Mouse (Mus musculus): Measurements from ENCODE around the gene Fam126a. TPM values are rescaled to one million over a fixed set of nuclear protein-coding genes. Genes with fewer than 3 reads are reported as not detected.
"Not testable (repeated sequence)": the region's sequence is repeated elsewhere in the genome, so short reads cannot be mapped to it uniquely, and the experiment has no call there.

Fam126a gene
- polyA plus RNA-seq, 1 experiment from 2014 or later: 31.2 TPM

DNA sequence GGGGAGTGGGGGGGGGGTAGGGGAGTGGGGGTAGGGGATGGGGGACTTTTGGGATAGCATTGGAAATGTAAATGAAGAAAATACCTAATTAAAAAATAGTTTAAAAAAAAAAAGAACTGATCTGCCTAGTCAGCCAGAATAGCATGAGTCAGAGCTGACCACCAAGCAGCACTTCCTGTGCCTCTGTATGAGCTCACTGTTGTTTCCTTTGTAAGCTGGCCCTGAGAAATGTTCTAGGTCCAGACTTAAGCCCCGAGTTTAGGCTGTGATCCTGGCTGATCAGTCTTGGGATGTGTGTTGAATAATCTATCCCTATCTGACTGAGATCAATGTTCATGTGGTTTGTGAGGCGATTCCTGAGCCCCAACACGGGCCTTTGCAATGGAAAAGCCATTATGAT, 143.4 kb downstream of the Fam126a start:
- H3K4me3 ChIP-seq: no peak overlapping the region
- H3K36me3 ChIP-seq: no peaks in the 10 kb centered on the region
- no peaks in the 10 kb centered on the region for H3K9me3 ChIP-seq
- no peak overlapping the region for H3K9ac ChIP-seq
- no peaks in the 10 kb centered on the region for H3K27me3 ChIP-seq
- no peak for ATAC-seq (ENCODE audit: insufficient number of reproducible peaks, low FRiP score, low TSS enrichment, low read depth)
- H3K4me2 ChIP-seq: no peak overlapping the region
- 65% methylated on average over 3 of the region's 3 CpGs for WGBS
- H3K4me1 ChIP-seq: no peaks in the 10 kb centered on the region
- H3K27ac ChIP-seq: no peak overlapping the region

DNA sequence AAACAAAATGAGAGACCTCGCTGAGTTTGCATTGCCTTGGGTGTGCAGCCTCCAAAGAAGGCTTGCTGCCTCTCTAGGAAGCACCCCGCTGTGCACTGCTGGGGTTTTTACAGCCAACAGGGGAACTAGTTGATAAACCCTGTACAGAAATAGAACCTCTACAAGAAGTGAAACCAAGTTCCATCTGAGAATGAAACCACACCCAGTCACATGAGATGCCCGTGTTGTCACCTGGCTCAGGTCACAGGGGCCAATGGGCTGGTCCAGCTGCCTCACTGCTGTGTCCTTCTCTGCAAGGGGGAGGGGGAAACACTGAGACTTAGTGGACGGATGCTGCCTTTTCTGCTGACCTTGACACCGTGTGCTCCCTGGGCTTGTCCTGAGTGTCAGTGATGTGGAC, 156.0 kb downstream of the Fam126a start:
- WGBS: 58% methylated on average over 5 of the region's 5 CpGs
- Histone ChIP-seq H3K4me1 (no peaks in the 10 kb centered on the region), H3K36me3 (no peaks in the 10 kb centered on the region), H3K4me2 (no peak overlapping the region), H3K27me3 (no peaks in the 10 kb centered on the region), H3K27ac (no peak overlapping the region), H3K9me3 (no peaks in the 10 kb centered on the region), H3K9ac (no peak overlapping the region), H3K4me3 (no peak overlapping the region)
- no peak for ATAC-seq (ENCODE audit: insufficient number of reproducible peaks, low FRiP score, low TSS enrichment, low read depth)

DNA sequence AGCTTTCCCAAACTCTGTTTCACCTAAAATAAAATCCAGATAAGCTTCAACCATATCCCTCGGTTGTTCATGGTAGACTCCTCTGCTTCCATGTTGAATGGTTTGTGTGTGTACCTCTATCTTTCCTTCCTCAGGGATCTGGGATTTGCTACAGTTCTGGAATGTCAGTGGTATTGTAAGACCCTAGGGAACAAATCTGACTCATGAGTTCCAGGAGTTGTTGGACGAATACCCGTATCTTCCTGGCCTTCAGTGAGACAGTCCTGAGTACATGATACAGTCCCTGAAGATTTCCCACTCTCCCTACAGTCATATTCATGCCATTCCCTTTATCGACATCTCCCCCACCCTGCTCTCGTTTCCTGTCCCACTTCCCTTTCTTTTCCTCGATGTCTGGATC, 157.9 kb downstream of the Fam126a start:
- no peak overlapping the region for H3K4me2 ChIP-seq
- 76% methylated on average over 6 of the region's 6 CpGs for WGBS
- H3K36me3 ChIP-seq: no peaks in the 10 kb centered on the region

DNA sequence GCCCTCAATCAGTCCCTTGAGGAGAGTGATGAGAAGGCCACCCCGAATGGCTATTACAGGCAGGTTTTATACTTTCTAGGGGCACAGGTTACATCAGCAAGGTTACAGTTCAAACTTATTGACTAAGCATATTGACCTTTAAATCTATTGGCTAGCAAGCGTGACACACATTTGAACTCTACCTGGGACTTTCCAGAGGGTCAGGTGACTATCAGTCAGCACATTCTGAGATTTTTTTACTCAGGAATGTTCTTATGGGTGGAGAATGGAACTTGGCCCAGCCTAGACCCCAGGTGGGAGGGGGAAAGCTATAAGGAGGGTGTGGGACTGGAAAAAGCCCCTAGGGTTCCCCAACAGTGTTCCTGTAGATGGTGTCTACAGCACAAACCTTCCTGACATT, 159.2 kb downstream of the Fam126a start:
- H3K4me1 ChIP-seq; H3K27ac ChIP-seq; H3K9me3 ChIP-seq; H3K36me3 ChIP-seq; H3K4me3 ChIP-seq; H3K27me3 ChIP-seq; H3K9ac ChIP-seq; H3K4me2 ChIP-seq; ATAC-seq (ENCODE audit: insufficient number of reproducible peaks, low FRiP score, low TSS enrichment, low read depth): not testable (repeated sequence)
- WGBS: 82% methylated on average over 2 of the region's 2 CpGs

More for the DNA sequence above, 157.9 kb downstream of the Fam126a start:
- Histone ChIP-seq H3K4me3 (no peak overlapping the region), H3K4me1 (no peaks in the 10 kb centered on the region), H3K27ac (no peak overlapping the region), H3K9ac (no peak overlapping the region), H3K9me3 (no peaks in the 10 kb centered on the region), H3K27me3 (no peaks in the 10 kb centered on the region)
- ATAC-seq (ENCODE audit: insufficient number of reproducible peaks, low FRiP score, low TSS enrichment, low read depth): no peak

DNA sequence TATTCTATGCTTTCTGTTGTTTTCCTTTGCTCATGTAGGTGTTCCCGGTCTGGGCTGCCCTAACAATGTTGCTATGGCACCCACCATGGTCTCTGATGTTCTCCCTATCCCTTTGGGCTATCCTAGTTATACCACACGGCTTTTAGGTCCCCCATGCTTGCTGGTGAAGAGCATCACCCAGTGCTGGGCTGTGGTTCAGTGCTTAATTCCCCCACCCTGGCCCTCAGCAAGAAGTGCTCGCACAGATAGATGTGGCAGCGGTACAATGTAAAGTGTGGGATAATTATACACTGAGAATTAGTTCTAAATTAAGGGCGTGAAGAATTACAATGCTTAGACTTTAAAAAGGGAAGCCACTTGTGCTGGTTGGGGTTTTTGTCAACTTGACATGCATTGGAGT, 164.5 kb downstream of the Fam126a start:
- ATAC-seq (ENCODE audit: insufficient number of reproducible peaks, low FRiP score, low TSS enrichment, low read depth): no peak
- peaks cover 20% of the 10 kb centered on the region for H3K4me1 ChIP-seq
- no peak overlapping the region for H3K4me2 ChIP-seq
- H3K36me3 ChIP-seq: no peaks in the 10 kb centered on the region
- 87% methylated on average over 5 of the region's 5 CpGs for WGBS
- H3K9ac ChIP-seq: no peak overlapping the region
- no peak overlapping the region for H3K4me3 ChIP-seq
- no peaks in the 10 kb centered on the region for H3K9me3 ChIP-seq
- H3K27ac ChIP-seq: no peak overlapping the region
- no peaks in the 10 kb centered on the region for H3K27me3 ChIP-seq

Other genes starting within 250 kb of the Fam126a start
- gene Pus7, start 247.0 kb downstream of the Fam126a start, polyA plus RNA-seq (2015; fragmentation: Nextera tagmentation; extraction: Ambion mirVana): 29.8 and 32.4 TPM in 2 replicates
- gene Rint1, start 243.0 kb downstream of the Fam126a start, polyA plus RNA-seq (2015; fragmentation: Nextera tagmentation; extraction: Ambion mirVana): 43.1 and 47.1 TPM in 2 replicates
- 87.3 and 103 TPM in 2 replicates for gene Tomm7, start 186.5 kb downstream of the Fam126a start, polyA plus RNA-seq (2015; fragmentation: Nextera tagmentation; extraction: Ambion mirVana)
- 53.8 and 56.0 TPM in 2 replicates for gene Klhl7, start 69.9 kb upstream of the Fam126a start, polyA plus RNA-seq (2015; fragmentation: Nextera tagmentation; extraction: Ambion mirVana)
- 11.5 and 12.5 TPM in 2 replicates for gene Nupl2, start 134.3 kb upstream of the Fam126a start, polyA plus RNA-seq (2015; fragmentation: Nextera tagmentation; extraction: Ambion mirVana)